Mouse (Mus musculus) CH12.LX (cell line): Measurements from ENCODE around the gene Dnajc8. TPM values are rescaled to one million over a fixed set of nuclear protein-coding genes. Genes with fewer than 3 reads are reported as not detected.

Experiments
- DNase-seq: peaks from one replicate; pipeline ENCODE4 v3.0.0-alpha.2; 2013; ENCODE audit errors: extremely low read depth
- H3K27ac ChIP-seq: 2 replicates; pipeline ENCODE4 v1.5.1; 2012; ENCODE audit warnings: low read depth, mild to moderate bottlenecking, control low read depth, moderate library complexity; ENCODE audit not compliant: insufficient read depth
- H3K27me3 ChIP-seq: replicated peaks from 2 replicates; pipeline ENCODE3; 2012; ENCODE audit warnings: inconsistent platforms
- H3K36me3 ChIP-seq, 2 experiments: replicated peaks in 1 of 2; 2 replicates each; pipeline versions ENCODE3 to v1.6.1; 2012; ENCODE audit warnings: inconsistent platforms in 1 of 2, low read length in 1 of 2, mild to moderate bottlenecking in 1 of 2, mixed read lengths in 1 of 2, moderate library complexity in 1 of 2; ENCODE audit not compliant: control insufficient read depth in 1 of 2, insufficient read depth in 1 of 2
- H3K4me1 ChIP-seq, 2 experiments: 2 replicates each; pipeline ENCODE4 v1.6.1; 2012; ENCODE audit warnings: inconsistent platforms in 1 of 2, moderate library complexity in 1 of 2; ENCODE audit not compliant: insufficient read depth in 2 of 2, control insufficient read depth in 1 of 2
- H3K4me2 ChIP-seq: 2 replicates; pipeline ENCODE4 v1.6.1; 2012; ENCODE audit warnings: low read depth, mild to moderate bottlenecking, control low read depth; ENCODE audit not compliant: poor library complexity, insufficient read depth, severe bottlenecking
- H3K4me3 ChIP-seq, 3 experiments: fragments of 150-350 bp in 1 of 3; sonication (generic) in 1 of 3; replicated peaks in 1 of 3; 2 replicates each; pipeline versions ENCODE3 to v1.5.1; 2011 to 2012; ENCODE audit warnings: low read depth in 2 of 3, low read length in 2 of 3, mild to moderate bottlenecking in 2 of 3, moderate library complexity in 2 of 3, control low read depth in 1 of 3, improper control_type of control experiment in 1 of 3, inconsistent platforms in 1 of 3, mixed read lengths in 1 of 3; ENCODE audit not compliant: poor library complexity in 1 of 3
- H3K79me2 ChIP-seq: replicated peaks from 2 replicates; pipeline ENCODE4 v1.6.1; 2012; ENCODE audit warnings: mild to moderate bottlenecking, moderate library complexity; ENCODE audit not compliant: control insufficient read depth, poor library complexity, insufficient read depth, severe bottlenecking; ENCODE audit errors: extremely low read depth
- H3K9ac ChIP-seq: 2 replicates; pipeline ENCODE4 v1.6.1; 2012; ENCODE audit warnings: low read depth, mild to moderate bottlenecking, control low read depth, moderate library complexity; ENCODE audit not compliant: insufficient read depth
- H3K9me3 ChIP-seq: replicated peaks from 2 replicates; pipeline ENCODE3; 2012; ENCODE audit warnings: low read length, inconsistent platforms, mixed read lengths
- CHD1 ChIP-seq: IDR thresholded peaks from 2 replicates; pipeline ENCODE4 v1.6.1; 2012; ENCODE audit warnings: low read depth, low read length, improper control_type of control experiment, inconsistent platforms
- CHD2 ChIP-seq: IDR thresholded peaks from 2 replicates; pipeline ENCODE4 v1.6.1; 2011; ENCODE audit warnings: low read length, improper control_type of control experiment
- CTCF ChIP-seq, 2 experiments: IDR thresholded peaks in 1 of 2; conservative IDR thresholded peaks in 1 of 2; 2 replicates each; pipeline ENCODE4 v1.5.1; 2011 to 2012; ENCODE audit warnings: low read depth in 2 of 2, low read length in 2 of 2, improper control_type of control experiment in 1 of 2, inconsistent platforms in 1 of 2, mild to moderate bottlenecking in 1 of 2, moderate library complexity in 1 of 2
- E2F4 ChIP-seq: IDR thresholded peaks from 2 replicates; pipeline ENCODE4 v1.6.1; 2011; ENCODE audit warnings: low read depth, low read length, improper control_type of control experiment; ENCODE audit not compliant: insufficient replicate concordance
- ETS1 ChIP-seq: conservative IDR thresholded peaks from 2 replicates; pipeline ENCODE4 v1.6.1; 2012; ENCODE audit warnings: low read depth, mild to moderate bottlenecking, inconsistent platforms, low read length, improper control_type of control experiment, moderate library complexity
- GABPA ChIP-seq: IDR thresholded peaks from 2 replicates; pipeline ENCODE4 v1.6.1; 2012; ENCODE audit warnings: low read depth, low read length, improper control_type of control experiment, inconsistent platforms; ENCODE audit not compliant: insufficient replicate concordance
- IRF4 ChIP-seq: IDR thresholded peaks from 2 replicates; pipeline ENCODE4 v1.6.1; 2014; ENCODE audit warnings: low read depth, mild to moderate bottlenecking, inconsistent platforms, low read length, improper control_type of control experiment
- JUN ChIP-seq: IDR thresholded peaks from 2 replicates; pipeline ENCODE4 v1.6.1; 2011; ENCODE audit warnings: low read depth, mild to moderate bottlenecking, low read length, improper control_type of control experiment, moderate library complexity; ENCODE audit not compliant: insufficient read depth
- JUND ChIP-seq: conservative IDR thresholded peaks from 2 replicates; pipeline ENCODE4 v1.6.1; 2011; ENCODE audit warnings: low read depth, low read length, improper control_type of control experiment
- MAFK ChIP-seq: IDR thresholded peaks from 2 replicates; pipeline ENCODE4 v1.6.1; 2011; ENCODE audit warnings: low read length, improper control_type of control experiment; ENCODE audit not compliant: insufficient replicate concordance
- MXI1 ChIP-seq: IDR thresholded peaks from 2 replicates; pipeline ENCODE4 v1.6.1; 2011; ENCODE audit warnings: mild to moderate bottlenecking, low read depth, low read length, improper control_type of control experiment
- NELFE ChIP-seq: IDR thresholded peaks from 2 replicates; pipeline ENCODE4 v1.6.1; 2011; ENCODE audit warnings: low read depth, low read length, improper control_type of control experiment
- PAX5 ChIP-seq: IDR thresholded peaks from 2 replicates; pipeline ENCODE4 v1.6.1; 2012; ENCODE audit warnings: low read length, inconsistent platforms, mixed read lengths
- POLR2A ChIP-seq: IDR thresholded peaks from 2 replicates; pipeline ENCODE4 v1.6.1; 2011; ENCODE audit warnings: low read depth, mild to moderate bottlenecking, improper control_type of control experiment, low read length
- POLR2AphosphoS2 ChIP-seq: IDR thresholded peaks from 2 replicates; pipeline ENCODE4 v1.6.1; 2011; ENCODE audit warnings: low read depth, low read length, improper control_type of control experiment
- RCOR1 ChIP-seq: conservative IDR thresholded peaks from 2 replicates; pipeline ENCODE4 v1.6.1; 2012; ENCODE audit warnings: low read depth, mild to moderate bottlenecking, inconsistent platforms, low read length, improper control_type of control experiment
- SIN3A ChIP-seq: IDR thresholded peaks from 2 replicates; pipeline ENCODE4 v1.6.1; 2012; ENCODE audit warnings: low read length, improper control_type of control experiment, inconsistent platforms
- TBP ChIP-seq: conservative IDR thresholded peaks from 2 replicates; pipeline ENCODE4 v1.6.1; 2011; ENCODE audit warnings: low read depth, low read length, improper control_type of control experiment
- TCF12 ChIP-seq: IDR thresholded peaks from 2 replicates; pipeline ENCODE4 v1.6.1; 2014; ENCODE audit warnings: low read depth, mild to moderate bottlenecking, inconsistent platforms, low read length, improper control_type of control experiment
- UBTF ChIP-seq: IDR thresholded peaks from 2 replicates; pipeline ENCODE4 v1.6.1; 2012; ENCODE audit warnings: low read depth, mild to moderate bottlenecking, inconsistent platforms, low read length, improper control_type of control experiment, moderate library complexity
- USF1 ChIP-seq: IDR thresholded peaks from 2 replicates; pipeline ENCODE4 v1.6.1; 2014; ENCODE audit warnings: low read depth, mild to moderate bottlenecking, inconsistent platforms, low read length, improper control_type of control experiment
- USF2 ChIP-seq: conservative IDR thresholded peaks from 2 replicates; pipeline ENCODE4 v1.6.1; 2011; ENCODE audit warnings: low read depth, low read length, improper control_type of control experiment
- ZMIZ1 ChIP-seq: IDR thresholded peaks from 2 replicates; pipeline ENCODE4 v1.6.1; 2012; ENCODE audit warnings: low read depth, mild to moderate bottlenecking, inconsistent platforms, low read length, improper control_type of control experiment
- ZNF384 ChIP-seq: IDR thresholded peaks from 2 replicates; pipeline ENCODE4 v1.6.1; 2012; ENCODE audit warnings: low read depth, low read length, improper control_type of control experiment, inconsistent platforms
- dilution Hi-C: fragments of 300-500 bp; cut with MboI; formaldehyde crosslinking; loops from 2 replicates; pipeline ENCODE4 v1.14.3; 2020; ENCODE audit warnings: low sequenced_read_pairs; ENCODE audit not compliant: extremely low pct_unique_long_range_greater_than_20kb, extremely low pct_ligation_motif_present
- in situ Hi-C: fragments of 300-500 bp; cut with MboI; formaldehyde crosslinking; loops from 3 replicates; pipeline ENCODE4 v1.14.3; 2019; ENCODE audit warnings: low sequenced_read_pairs, low pct_ligation_motif_present, low pct_unique_long_range_greater_than_20kb, mixed read lengths
- polyA plus RNA-seq: library from polyadenylated mRNA; unstranded; fragments of >175 nt; gene quantifications from 2 replicates; pipeline ENCODE4 v1.2.1, GENCODE M21; 2012; ENCODE audit warnings: low read depth; ENCODE audit not compliant: insufficient read length
- total RNA-seq, 2 experiments: library from RNA; depleted of rRNA; stranded (reverse); fragments of 300-350 nt in 1 of 2; fragments of >200 nt in 1 of 2; gene quantifications; 2 replicates each; pipeline ENCODE4 v1.2.3; 2012 to 2014

Dnajc8 gene
- total and polyA plus RNA-seq, 3 experiments, result 117 to 319 (median 187) TPM

- dilution Hi-C loops, result no loop called here
These were observed 2.1 kb upstream of the Dnajc8 start, which contains the start of gene Atpif1 for GRCm38 (mm10) chr4:132532981-132533916. Gene Atpif1, minus strand, starts transcription at chr4:132533659.

GRCm38 (mm10) chr4:132539481-132539880, 4.1 kb downstream of the Dnajc8 start:
- dilution Hi-C loops, result no loop called here
- H3K9ac ChIP-seq, result no peak overlapping the region

More at GRCm38 (mm10) chr4:132532981-132533916, 2.1 kb upstream of the Dnajc8 start, which contains the start of gene Atpif1:
- TF ChIP-seq PAX5 (no peak), NELFE (no peak; the same call in 1 of the 2 replicates), MXI1 (peak; percentile 2; the same call in 1 of the 2 replicates), JUND (no peak), IRF4 (0 out of 2 replicates have a peak, but pooled peaks have one; percentile 4), TBP (peak; percentile 44; the same call in 1 of the 2 replicates), TCF12 (peak; percentile 24; the same call in 1 of the 2 replicates), CHD2 (peak; percentile 32; the same call in 1 of the 2 replicates), USF2 (no peak), POLR2AphosphoS2 (0 out of 2 replicates have a peak, but pooled peaks have one; percentile 33), USF1 (no peak), ZMIZ1 (peak; percentile 4; the same call in 1 of the 2 replicates)
- in situ Hi-C loops, result no loop called here
- DNase-seq, result peak; percentile 96
- no peaks in the 10 kb centered on the region for H3K27me3 ChIP-seq
- H3K4me1 ChIP-seq, result peaks cover 6 to 41% of the 10 kb centered on the region in 2 experiments
- H3K4me2 ChIP-seq, result peak within 1 kb of the TSS; percentile 99
- peak within 1 kb of the TSS; percentile 78 to 92 (median 89) for H3K4me3 ChIP-seq
- H3K9me3 ChIP-seq, result no peaks in the 10 kb centered on the region
- peaks cover 2 to 34% of the 10 kb centered on the region in 2 experiments for H3K36me3 ChIP-seq
- peaks cover 33% of the 10 kb centered on the region for H3K79me2 ChIP-seq
- peak within 1 kb of the TSS; percentile 96 for H3K9ac ChIP-seq
- peak within 1 kb of the TSS; percentile 86 for H3K27ac ChIP-seq

More at GRCm38 (mm10) chr4:132539481-132539880, 4.1 kb downstream of the Dnajc8 start:
- no peak for DNase-seq
- Histone ChIP-seq H3K9me3 (no peaks in the 10 kb centered on the region), H3K4me2 (no peak overlapping the region), H3K4me1 (peaks cover 6 to 37% of the 10 kb centered on the region in 2 experiments), H3K27ac (no peak overlapping the region), H3K27me3 (no peaks in the 10 kb centered on the region), H3K36me3 (peaks cover 44 to 70% of the 10 kb centered on the region in 2 experiments), H3K79me2 (peaks cover 61% of the 10 kb centered on the region), H3K4me3 (no peak overlapping the region)
- in situ Hi-C loops, result no loop called here
- TF ChIP-seq GABPA, result no peak
- TF ChIP-seq CHD2, result no peak
- no peak for TF ChIP-seq CTCF (conservative IDR thresholded peaks at IDR 0.05 in 1 of 2, IDR thresholded peaks at IDR 0.05 in 1 of 2; ENCODE audit: low read depth in 2 of 2, low read length in 2 of 2)
- TF ChIP-seq TBP, result no peak
- TF ChIP-seq RCOR1, result no peak
- TF ChIP-seq USF2, result no peak
- no peak for TF ChIP-seq NELFE
- no peak for TF ChIP-seq ETS1
- no peak for TF ChIP-seq E2F4
- TF ChIP-seq USF1, result no peak
- TF ChIP-seq ZNF384, result no peak
- TF ChIP-seq CHD1, result no peak
- TF ChIP-seq POLR2A, result no peak
- no peak for TF ChIP-seq JUN
- TF ChIP-seq PAX5, result no peak
- TF ChIP-seq MAFK, result no peak
- TF ChIP-seq POLR2AphosphoS2, result no peak
- TF ChIP-seq ZMIZ1, result no peak
- no peak for TF ChIP-seq SIN3A
- TF ChIP-seq UBTF, result no peak
